Mouse (Mus musculus) kidney, adult 9 months (tissue): ENCODE measurements at regions not wholly inside any gene's neighbourhood (a gene's known extent, or its start where the extent isn't known, plus 50 kb on each side); places are given as distances from the start of the nearest gene placed in this dataset.

Experiments used
- DNase-seq: peaks from one replicate; pipeline ENCODE4 v3.0.0; 2022

DNA sequence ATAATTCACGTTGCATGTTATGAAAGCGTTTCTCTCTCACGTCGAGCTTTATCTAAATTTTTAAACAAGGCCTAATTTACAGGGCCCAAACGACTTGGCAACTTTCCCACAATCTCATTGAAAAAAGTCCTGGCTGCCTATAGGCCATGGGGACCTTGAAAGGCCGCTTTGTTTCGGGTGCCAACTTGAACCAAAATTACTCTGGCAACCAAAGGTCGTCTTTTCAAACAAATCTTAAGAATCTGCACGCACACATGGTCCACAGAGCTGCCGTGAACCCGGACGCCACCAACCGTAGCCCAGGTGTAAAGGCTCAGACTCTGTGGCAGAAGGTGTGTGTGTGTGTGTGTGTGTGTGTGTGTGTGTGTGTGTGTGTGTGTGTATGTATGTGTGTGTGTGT, 210.5 kb upstream of the Kazn start:
- DNase-seq, result no peak

DNA sequence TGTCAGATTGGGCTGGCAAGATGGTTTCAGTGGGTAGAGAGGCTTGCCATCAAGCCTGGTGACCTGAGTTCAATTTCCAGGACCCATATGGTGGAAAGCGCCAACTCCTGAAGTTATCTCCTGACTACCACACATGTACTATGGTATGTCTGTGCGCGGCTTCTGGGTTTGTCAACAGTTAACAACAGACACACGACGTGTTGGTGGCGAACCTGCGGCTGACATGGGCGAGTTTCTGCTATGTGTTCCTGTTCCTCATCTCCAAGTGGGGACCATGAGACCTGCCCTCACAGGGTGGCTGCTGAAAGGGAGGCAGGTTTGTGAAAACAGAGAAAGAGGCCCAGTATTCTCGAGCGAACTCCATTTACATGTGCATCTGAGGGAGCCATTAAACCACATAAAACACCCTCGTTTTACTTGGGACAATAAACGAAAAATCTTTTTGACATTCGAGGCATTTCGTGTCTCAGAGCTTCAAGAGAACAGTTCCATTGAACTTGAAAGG, 210.0 kb upstream of the Kazn start:
- no peak for DNase-seq

- no peak for DNase-seq
These were observed 208.3 kb upstream of the Kazn start for GRCm38 (mm10) chr4:142447529-142447928.

DNA sequence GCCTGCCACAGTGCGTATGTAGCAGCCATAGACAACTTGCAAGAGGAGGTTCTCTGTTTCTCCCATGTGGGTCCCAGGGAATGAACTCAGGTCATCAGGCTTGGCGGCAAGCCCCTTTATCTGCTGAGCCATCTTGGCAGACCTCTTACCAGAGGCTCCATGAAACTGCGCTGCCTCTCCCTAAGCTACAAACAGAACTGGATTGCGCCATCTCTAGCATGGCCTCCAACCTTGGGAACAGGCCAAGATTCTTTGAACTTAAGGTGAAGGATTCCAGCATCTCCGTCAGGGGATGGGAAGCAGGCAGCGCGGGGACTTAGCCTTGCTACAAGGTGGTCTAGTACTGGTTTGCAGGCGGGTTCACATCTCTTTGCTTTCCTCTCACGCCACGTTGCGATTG, 201.8 kb upstream of the Kazn start:
- no peak for DNase-seq

DNA sequence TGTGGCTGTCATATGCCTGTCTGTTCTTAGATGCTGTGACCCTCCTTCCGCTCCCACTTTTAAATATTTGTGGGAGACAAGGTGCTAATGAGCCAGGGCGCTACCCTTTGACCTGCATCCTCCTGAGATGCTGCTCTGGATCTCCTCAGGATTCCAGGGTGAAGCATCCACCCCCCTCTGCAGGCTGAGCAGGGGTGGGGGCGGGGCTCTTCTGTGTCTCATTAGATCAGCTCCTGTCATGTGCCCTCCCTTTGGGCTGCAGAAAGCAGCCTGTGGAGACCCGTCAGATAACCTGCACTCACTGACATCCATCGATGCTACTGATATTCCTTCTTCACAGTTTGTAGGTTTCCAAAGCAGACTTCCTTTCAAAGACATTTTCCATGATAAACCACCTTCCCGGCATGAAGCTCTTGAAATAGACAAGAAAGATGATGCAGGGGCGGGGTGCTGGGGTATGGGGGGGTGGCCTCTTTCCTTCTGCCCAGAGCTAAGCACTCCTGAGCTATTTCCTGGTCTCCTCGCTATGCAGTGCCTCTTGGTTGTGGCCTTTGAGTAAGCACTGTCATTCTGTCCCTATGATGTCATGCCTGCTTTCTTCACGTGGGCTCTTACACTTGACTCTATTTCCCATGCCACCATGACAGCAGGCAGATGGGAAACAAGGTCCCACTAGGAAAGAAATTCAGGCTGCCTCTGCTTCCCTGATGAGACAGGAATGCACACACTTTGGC, 200.4 kb upstream of the Kazn start:
- no peak for DNase-seq

DNA sequence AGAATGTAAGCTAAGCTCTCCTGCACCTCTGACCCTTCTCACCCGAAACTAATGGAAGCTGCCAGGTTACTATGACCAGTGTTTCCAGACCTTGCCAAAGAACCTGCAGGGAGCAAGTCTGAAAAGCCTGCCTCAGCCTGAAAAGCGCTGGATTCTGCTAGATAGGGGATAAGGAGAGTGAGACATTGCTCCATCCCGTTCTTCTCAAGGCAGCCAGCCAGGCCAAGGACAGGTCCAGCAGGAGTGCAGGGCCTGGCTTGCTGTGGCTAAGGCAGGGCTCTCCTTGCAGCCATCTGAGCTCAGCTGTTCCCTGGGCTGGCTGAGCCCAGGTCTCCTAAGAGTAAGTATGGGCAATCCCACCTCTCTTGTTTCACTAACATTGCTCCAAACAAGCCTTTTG, 185.4 kb upstream of the Kazn start:
- no peak for DNase-seq

- DNase-seq, result no peak
These were observed 181.2 kb upstream of the Kazn start for GRCm38 (mm10) chr4:142420427-142420826.

- DNase-seq, result no peak
These were observed 175.7 kb upstream of the Kazn start for GRCm38 (mm10) chr4:142414874-142415273.

- no peak for DNase-seq
These were observed 172.6 kb upstream of the Kazn start for GRCm38 (mm10) chr4:142411792-142412191.

GRCm38 (mm10) chr4:142410596-142411573, 171.7 kb upstream of the Kazn start:
- no peak for DNase-seq

DNA sequence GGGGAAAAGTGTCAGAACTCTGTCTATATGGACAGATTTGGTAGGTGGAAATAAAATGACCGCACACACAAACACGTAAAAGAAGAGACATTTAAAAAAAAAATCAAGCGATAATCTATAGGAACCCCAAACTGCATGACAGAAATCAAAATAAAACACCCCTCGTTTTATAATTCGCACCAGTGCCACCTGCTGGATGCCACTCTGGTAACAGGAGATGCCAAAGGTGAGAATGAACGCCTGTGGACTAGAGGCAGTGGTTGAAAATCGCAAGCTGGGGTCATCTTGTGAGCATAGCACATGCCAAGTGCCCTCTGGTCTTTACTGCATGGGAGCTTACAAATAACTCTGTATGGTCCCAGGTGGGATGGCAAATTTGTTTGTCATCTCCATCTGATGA, 158.7 kb upstream of the Kazn start:
- peak; percentile 4 for DNase-seq

DNA sequence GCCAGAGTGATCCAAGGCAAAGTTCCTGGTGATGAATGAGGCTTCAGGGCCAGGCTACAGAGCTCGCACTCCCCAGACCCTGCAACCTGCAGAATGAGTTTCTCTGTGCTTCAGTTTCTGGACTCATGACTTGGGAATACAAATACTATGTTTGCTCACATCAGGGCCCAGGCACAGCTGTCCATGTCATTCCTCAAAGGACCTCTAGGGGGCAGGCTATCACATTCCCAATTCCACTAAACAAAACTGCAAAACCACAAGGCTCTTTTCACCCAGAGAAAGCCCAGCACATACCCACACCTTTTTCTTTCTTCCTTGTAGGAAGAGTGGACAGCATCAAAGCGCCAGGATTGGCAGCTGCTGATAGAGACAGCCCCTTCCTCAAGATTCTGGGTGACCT, 153.7 kb upstream of the Kazn start:
- DNase-seq, result peak; percentile 37

GRCm38 (mm10) chr4:142390531-142391195, 151.5 kb upstream of the Kazn start:
- DNase-seq, result no peak

DNA sequence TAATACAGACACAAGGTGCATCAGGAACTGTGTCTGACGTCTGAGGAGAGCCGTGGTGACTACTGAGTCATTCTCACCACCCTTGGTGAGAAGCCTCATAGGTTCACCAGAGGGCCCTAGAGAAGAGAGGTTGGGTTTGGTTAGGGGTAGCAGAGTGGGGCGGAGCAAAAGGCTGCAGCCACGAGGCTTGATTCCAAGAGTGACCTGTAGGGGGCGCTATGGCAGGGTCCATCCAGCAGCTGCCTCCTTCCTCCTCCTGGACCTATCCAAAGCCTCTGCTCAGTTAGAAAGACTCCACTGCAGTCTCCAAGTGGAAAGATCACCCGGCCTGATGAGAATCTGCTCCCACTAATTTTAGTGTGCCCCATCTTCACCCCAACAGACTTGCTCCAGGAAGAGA, 149.3 kb upstream of the Kazn start:
- no peak for DNase-seq

- no peak for DNase-seq
These were observed 142.0 kb upstream of the Kazn start for GRCm38 (mm10) chr4:142381168-142381567.

DNA sequence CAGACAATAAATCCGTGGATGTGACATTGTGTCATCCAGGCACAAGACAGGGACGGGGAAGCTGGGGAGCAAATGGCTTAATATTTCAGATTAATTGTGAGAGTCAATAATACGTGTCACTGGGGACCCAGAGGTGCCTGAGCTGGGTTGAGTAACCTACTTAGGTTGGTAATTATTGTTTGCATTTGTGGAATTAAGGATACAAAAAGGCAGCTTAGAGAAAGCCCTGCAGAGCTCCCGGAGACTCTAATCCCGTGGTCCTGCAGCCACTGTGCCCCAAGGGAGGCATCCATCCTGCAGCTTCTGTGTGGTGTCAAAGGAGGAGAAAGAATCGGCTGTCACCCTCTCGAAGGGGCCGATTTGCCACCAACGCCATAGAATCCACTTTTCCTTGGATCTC, 139.3 kb upstream of the Kazn start:
- DNase-seq, result no peak

- DNase-seq, result no peak
These were observed 128.6 kb upstream of the Kazn start for GRCm38 (mm10) chr4:142367774-142368173.

- DNase-seq, result no peak
These were observed 122.9 kb upstream of the Kazn start for GRCm38 (mm10) chr4:142362071-142362470.

DNA sequence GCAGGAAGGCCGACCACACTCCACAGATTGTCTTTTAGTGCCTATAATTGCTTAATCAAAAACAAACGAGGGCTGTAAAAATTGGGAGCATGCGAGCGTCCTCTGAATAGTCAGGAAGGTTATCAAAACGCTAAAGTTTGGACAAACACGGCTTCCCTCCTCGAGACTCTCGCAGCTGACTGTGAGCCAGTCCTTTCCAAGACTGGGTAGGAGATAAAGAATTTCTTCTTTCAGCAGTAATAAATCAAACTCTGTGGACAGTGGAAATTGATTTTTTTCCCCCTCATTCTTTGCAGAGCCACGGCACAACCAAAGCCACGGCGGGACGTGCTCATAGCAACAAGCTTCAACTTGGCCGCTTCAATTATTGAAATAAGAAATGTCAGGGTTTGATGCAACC, 119.7 kb upstream of the Kazn start:
- no peak for DNase-seq

DNA sequence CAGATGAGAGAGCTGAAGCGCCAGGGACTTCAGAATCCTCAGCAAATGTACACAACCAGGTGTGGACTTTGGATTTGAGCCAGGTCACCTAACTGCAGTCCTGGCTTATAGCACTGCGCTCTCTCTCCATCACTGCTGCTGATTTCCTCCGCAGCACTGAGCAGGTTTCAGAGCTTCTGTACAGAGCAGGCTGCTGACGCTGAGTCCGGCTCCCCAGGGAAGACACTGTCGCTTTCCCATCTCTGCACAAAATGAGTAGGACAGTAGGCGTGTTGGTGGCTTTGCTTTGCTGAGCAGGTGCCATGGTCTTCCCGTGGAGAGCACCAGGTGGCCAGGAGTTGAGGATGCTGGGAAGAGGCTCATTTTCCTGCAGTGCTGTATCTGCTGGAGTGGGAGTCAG, 116.2 kb upstream of the Kazn start:
- DNase-seq, result no peak

GRCm38 (mm10) chr4:142353526-142353925, 114.3 kb upstream of the Kazn start:
- no peak for DNase-seq

- no peak for DNase-seq
These were observed 112.6 kb upstream of the Kazn start for GRCm38 (mm10) chr4:142351831-142352230.

DNA sequence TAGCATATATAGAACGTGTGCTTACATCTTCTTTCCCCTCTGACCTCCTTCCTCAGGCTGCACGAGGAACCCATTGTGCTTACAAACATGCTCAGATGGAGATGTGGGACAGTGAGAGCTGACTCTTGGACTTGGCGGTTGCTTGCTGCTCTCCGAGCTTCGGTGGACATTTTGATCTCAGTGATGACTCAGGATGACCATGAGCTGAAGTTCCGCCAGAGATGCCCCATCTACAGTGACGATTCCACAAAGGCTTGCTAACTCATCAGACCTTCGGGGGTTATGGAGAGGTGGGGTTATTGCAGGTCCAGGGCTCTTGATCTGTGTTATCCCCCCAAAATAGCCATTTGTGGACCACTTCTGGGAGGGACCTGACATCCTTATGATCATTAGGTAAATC, 111.8 kb upstream of the Kazn start:
- DNase-seq, result no peak
